Mouse (Mus musculus): Measurements from ENCODE around the gene Cct5. TPM values are rescaled to one million over a fixed set of nuclear protein-coding genes. Genes with fewer than 3 reads are reported as not detected.

The Cct5 gene
- 214 to 246 TPM (median 236 TPM) in 3 replicates for total RNA-seq (2017)

DNA sequence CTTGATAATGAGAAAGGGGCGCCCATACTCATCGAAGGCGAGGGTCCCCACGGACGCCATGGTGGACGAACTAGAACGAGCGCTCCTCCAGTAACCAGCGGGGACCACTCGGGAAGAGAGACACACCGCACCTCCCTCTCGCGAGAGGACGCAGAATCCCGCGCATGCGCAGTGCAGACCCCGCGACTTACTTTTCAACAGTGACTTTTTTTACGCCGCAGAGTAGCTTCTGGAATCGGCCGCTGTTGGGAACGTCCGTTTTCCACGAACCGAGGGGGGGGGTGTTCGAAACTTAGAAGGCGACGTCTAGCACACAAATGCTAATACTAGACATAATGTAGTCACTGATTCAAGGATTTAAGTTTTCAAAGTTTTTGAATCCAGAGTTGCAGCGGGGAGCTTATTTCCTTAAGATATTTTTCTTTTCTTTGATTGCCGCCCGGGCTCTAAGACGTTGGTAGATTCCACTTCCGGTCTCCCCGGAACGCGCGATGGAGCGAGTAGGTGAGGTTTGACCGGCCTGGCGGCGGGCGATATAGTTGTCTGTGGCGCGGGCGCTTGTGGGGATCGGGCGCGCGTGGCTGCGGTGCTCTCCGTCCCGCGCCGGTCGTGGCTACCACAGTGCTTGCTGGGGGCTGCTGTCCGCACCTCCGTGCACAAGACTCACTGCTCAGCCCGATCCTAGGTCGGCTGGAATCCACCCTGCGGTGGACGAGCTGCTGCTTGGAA, at the start of gene Cct5, which contains the start of gene Fam173b:
Gene Cct5, minus strand, starts transcription at position 159 of the 729 bp plus-strand sequence.
Gene Fam173b, plus strand, starts transcription at position 207 of the 729 bp plus-strand sequence.
- peak; percentile 88 for ATAC-seq (replicated peaks; ENCODE audit: insufficient number of reproducible peaks, low FRiP score, low TSS enrichment, poor library complexity, severe bottlenecking)

- no peak for ATAC-seq (replicated peaks; ENCODE audit: insufficient number of reproducible peaks, low FRiP score, low TSS enrichment, poor library complexity, severe bottlenecking)
Observed at GRCm38 (mm10) chr15:31650821-31651220, 49.2 kb upstream of the Cct5 start.

DNA sequence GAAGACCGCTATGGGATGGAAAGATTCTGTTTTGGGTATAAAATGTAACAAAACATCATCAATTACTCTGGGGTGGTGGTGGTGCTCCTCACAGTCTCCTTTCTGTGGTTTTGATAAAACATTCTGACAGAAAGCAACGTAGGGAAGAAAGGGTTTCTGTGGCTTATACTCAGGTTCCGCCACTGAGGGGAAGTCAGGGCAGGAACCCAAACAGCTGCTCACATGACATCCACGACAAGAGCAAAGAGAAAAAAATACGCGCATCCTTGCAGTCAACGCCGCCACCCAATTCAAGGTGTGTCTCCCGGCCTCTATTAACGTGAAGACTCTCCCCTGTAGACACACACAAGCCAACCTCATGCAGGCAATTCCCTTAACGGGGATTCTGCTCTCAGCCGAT, 48.1 kb upstream of the Cct5 start:
- no peak for ATAC-seq (replicated peaks; ENCODE audit: insufficient number of reproducible peaks, low FRiP score, low TSS enrichment, poor library complexity, severe bottlenecking)

DNA sequence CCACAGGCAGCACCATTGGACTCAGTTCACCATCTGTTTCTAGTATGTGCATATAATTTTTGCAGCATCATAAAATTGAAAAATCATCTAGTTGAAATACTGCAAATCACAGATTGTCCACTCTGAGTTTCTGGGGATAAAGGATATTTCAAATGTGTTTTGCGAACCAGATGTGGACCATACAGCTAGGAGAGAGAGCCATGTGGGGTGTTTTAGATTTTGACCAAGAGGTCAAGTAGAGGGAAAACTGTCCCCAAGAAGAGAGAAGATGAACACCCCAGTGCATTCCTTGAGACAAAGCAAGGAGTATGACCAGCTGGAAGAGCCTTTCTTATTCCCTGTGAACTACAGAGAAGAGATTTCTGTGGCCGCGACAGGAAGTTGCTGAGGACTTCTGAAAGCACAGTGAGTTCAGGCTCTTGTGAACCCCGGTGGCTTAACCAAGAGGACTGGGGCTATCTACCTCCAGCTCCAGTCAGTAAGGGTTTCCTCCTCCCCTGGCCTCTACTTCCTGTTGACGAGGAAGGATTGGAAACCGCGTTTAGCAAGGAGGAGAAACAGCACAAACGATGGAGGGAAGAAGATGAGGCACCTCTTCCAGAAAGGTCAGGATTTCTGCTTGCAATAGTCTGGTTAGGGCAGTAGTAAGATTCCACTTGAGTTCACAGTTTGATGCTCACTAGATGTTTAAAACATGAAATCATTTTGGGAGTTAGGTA, 46.4 kb upstream of the Cct5 start:
- no peak for ATAC-seq (replicated peaks; ENCODE audit: insufficient number of reproducible peaks, low FRiP score, low TSS enrichment, poor library complexity, severe bottlenecking)

GRCm38 (mm10) chr15:31647225-31647624, 45.6 kb upstream of the Cct5 start:
- no peak for ATAC-seq (replicated peaks; ENCODE audit: insufficient number of reproducible peaks, low FRiP score, low TSS enrichment, poor library complexity, severe bottlenecking)

DNA sequence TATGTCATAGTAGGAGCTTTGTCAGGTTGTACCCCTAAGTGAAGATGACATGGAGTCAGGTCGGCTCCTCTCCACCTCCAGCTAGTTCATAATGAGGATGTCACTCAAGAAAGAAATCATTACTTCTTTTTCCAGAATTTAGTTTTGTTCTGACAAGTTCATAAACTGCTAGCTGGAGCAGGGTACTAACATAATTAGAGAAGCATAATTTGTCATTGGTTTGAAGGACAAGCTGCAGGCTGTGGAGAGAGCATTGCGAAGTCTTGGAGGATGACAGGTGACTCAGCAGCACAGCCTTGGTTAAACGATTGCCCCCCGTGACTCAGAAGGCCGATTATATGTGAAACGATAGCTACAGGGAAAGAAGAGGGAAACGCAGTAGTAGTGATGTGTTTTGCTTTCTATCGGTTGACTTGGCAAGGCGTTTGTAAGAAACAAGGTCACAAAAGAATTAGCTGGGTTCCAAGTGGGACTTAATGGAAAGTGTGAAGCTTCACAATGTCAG, 34.5 kb upstream of the Cct5 start:
- ATAC-seq (replicated peaks; ENCODE audit: insufficient number of reproducible peaks, low FRiP score, low TSS enrichment, poor library complexity, severe bottlenecking), result no peak

DNA sequence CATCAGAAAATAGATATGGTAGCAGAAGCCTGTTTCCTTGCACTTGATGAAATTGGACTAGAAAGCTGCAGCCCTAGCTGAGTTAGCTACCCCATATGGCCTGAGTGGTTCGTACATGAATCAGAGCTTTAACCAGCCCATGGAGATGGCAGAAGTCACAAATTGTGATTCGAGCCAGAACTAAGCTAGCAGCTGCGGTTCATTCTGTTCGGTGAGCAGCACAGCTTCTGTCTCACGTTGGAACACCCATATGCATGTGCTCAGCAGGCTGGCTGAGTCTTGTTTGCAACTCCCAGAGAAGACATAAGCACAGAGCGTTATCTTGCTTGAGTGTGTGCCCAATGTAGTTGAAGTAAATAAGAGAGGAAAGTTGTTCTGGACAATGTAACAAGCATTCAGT, 33.0 kb upstream of the Cct5 start:
- ATAC-seq (replicated peaks; ENCODE audit: insufficient number of reproducible peaks, low FRiP score, low TSS enrichment, poor library complexity, severe bottlenecking), result no peak

GRCm38 (mm10) chr15:31632478-31632877, 30.9 kb upstream of the Cct5 start:
- no peak for ATAC-seq (replicated peaks; ENCODE audit: insufficient number of reproducible peaks, low FRiP score, low TSS enrichment, poor library complexity, severe bottlenecking)

DNA sequence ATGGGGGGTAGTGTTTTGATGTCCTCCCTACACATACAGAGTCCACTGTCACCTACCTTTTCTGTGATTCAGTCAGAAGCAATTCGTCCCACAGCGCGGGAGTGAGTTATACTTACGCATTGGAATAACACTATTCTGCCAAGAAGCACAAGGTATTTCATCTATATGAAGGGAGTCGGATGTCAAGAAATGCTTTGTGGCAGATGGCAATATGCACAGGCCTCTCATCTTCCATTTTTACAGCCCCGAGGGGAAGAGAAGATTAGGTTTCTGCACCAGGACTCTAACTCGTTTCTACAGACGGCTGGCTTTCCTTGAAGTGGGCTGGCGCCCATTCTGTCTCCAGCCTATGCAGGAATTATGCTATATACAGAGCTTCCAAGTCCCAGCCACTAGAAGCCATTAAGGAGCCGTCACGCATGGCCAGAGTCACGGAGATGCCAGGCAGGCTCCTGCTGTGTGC, 29.8 kb upstream of the Cct5 start:
- ATAC-seq (replicated peaks; ENCODE audit: insufficient number of reproducible peaks, low FRiP score, low TSS enrichment, poor library complexity, severe bottlenecking), result no peak

- ATAC-seq (replicated peaks; ENCODE audit: insufficient number of reproducible peaks, low FRiP score, low TSS enrichment, poor library complexity, severe bottlenecking), result no peak
Observed at GRCm38 (mm10) chr15:31629556-31629955, 28.0 kb upstream of the Cct5 start.

DNA sequence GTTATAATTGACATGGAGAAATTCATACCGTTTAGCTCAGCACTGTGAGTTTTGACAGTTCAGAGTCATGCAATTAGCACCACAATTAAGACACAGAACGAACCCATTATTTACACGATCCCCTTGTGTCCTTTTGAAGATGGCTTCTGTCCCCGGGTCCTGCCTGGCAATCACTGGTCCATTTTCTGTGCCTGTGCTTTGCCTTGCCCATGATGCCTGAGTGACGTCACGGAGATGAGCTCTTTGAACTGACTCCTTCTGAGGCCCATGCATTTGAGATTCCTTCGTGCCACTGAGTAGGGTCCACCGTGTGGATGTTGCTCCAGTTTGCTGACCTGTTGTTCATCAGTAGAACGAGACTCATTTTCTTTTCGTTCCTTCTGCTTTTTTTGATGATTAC, 26.6 kb upstream of the Cct5 start:
- no peak for ATAC-seq (replicated peaks; ENCODE audit: insufficient number of reproducible peaks, low FRiP score, low TSS enrichment, poor library complexity, severe bottlenecking)

DNA sequence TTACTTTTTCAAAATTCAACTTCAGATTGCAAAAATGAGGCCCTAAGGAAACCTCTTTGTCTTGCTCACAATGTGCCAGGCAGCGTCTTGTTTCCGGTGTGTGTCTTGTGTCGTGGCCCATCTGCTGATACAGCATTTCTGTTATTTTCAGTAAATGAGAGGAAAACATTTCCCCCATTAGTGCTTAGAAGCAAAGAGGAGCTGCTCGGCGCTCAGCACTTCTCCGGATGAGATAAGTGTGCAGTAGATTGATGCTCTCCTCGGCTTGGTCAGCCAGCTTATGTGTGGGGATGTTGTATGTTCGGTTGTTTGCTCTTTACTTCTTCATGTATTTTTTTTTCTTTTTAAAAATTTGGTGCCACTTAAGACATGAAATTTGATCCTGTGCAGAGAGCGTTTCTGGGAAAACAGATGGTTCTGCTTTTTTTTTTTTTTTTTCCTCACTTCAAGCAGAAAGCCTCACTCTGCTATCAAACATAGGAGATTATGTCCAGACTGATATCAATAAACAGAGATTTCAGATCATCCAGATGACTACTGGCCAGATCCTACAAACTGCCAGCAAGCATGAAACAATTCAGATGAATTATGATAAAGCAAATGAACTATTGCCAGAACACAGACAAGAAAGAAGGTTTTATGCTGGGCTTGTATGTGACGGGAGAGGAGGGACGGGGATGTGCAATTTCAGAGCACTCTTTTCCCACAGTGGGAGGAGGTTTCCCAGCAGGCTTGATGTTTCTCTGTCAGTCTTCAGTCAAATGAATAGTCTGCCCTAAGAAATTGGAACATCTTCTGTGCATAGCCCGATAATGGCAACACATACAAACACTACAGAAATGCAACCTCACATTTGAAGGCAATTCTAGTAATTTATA, 25.9 kb upstream of the Cct5 start:
- no peak for ATAC-seq (replicated peaks; ENCODE audit: insufficient number of reproducible peaks, low FRiP score, low TSS enrichment, poor library complexity, severe bottlenecking)

DNA sequence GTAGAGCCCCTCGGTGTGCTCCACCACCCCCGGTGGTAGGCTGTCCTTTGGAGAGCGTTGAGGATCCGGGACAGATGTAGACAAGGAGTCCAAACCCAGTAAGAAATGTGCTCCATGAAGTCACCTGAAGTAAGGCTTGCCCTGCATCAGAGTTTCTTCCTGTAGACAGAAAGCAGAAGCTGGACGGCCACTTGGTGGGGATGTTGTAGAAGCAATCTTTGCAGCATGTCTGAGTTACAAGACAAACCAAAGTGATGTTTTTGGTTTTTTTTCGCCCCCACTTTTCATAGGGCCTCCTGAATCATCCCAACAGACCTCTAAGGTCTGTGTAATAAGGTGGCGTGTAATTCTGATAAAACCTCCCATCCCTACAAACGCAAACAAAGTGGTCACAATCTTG, 17.9 kb upstream of the Cct5 start:
- no peak for ATAC-seq (replicated peaks; ENCODE audit: insufficient number of reproducible peaks, low FRiP score, low TSS enrichment, poor library complexity, severe bottlenecking)

DNA sequence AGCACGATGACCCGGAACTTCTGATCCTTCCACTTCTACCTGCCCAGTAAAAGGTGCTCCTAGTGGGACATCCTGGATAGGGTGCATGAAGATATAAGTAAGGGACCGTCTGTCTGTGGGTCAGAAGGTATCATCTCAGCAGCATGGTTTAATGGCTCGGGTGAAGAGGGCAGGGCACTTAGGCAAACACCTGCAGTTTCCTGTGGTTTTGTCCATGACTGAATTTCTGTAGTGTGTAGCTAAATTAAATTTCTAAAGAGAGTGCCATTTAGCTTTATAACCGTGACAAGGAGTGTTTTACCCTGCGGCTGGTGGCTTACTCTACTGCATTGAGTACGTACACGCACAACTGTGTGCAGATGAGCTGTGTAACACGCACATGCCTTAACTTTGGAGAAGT, 15.7 kb upstream of the Cct5 start:
- no peak for ATAC-seq (replicated peaks; ENCODE audit: insufficient number of reproducible peaks, low FRiP score, low TSS enrichment, poor library complexity, severe bottlenecking)

DNA sequence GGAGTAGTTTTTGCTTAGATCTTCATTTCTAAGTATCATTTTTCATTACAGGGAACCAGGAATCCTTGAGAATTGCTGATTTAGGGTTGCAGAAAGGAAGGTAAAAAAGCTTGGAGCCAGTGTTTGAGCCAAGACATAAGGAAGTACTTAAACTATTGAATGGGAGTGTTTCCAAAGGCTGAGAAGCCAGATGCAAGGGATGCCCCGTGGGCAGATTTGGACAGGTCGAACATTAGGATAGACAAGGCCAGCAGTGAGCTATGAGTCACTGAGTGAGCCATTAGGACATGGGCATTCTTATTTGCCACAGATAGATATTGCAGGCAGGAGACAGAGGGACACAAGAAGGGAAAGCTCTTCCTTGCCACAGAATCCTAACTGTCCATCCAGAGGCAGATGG, 13.1 kb upstream of the Cct5 start:
- no peak for ATAC-seq (replicated peaks; ENCODE audit: insufficient number of reproducible peaks, low FRiP score, low TSS enrichment, poor library complexity, severe bottlenecking)

GRCm38 (mm10) chr15:31613826-31614453, 12.3 kb upstream of the Cct5 start:
- no peak for ATAC-seq (replicated peaks; ENCODE audit: insufficient number of reproducible peaks, low FRiP score, low TSS enrichment, poor library complexity, severe bottlenecking)

DNA sequence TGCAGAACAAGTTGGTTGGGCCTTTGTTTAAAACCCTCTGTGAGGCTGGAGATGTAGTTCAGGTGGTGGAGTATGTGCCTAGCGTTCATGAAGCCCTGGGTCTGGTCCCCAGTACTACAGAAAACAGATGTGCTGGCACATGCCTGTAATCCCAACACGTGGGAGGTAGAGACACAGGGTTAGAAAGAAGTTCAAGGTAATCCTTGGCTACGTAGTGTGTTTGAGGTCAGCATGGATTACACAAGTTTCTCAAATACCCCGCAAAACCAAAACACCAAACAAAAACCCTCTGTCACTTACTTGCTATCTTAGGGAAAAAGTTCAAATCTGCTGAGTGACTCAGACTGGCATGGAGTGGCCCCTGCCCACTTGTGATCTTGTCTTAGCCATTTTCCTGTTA, 10.4 kb upstream of the Cct5 start:
- no peak for ATAC-seq (replicated peaks; ENCODE audit: insufficient number of reproducible peaks, low FRiP score, low TSS enrichment, poor library complexity, severe bottlenecking)

GRCm38 (mm10) chr15:31611027-31611426, 9.4 kb upstream of the Cct5 start:
- no peak for ATAC-seq (replicated peaks; ENCODE audit: insufficient number of reproducible peaks, low FRiP score, low TSS enrichment, poor library complexity, severe bottlenecking)

- ATAC-seq (replicated peaks; ENCODE audit: insufficient number of reproducible peaks, low FRiP score, low TSS enrichment, poor library complexity, severe bottlenecking), result no peak
Observed at GRCm38 (mm10) chr15:31606821-31607220, 5.2 kb upstream of the Cct5 start.

Measured in monocyte, adult 5-6 weeks (primary cell).